Mouse (Mus musculus): ENCODE measurements around the gene Rhox7a.
"Not testable (repeated sequence)": the region's sequence is repeated elsewhere in the genome, so short reads cannot be mapped to it uniquely, and the experiment has no call there.

Rhox7a gene

GRCm38 (mm10) chrX:37831386-37831785, at the start of gene Rhox7a:
Gene Rhox7a, plus strand, starts transcription at chrX:37831686.
- not testable (repeated sequence) for DNase-seq (ENCODE audit: low spot score in 2 of 2)

GRCm38 (mm10) chrX:37807286-37808080, 24.0 kb upstream of the Rhox7a start:
- DNase-seq (ENCODE audit: low spot score in 2 of 2), result no peak

GRCm38 (mm10) chrX:37809396-37809795, 22.1 kb upstream of the Rhox7a start:
- DNase-seq (ENCODE audit: low spot score in 2 of 2), result no peak

- peak in 1 of 2 experiments; percentile 4 for DNase-seq (ENCODE audit: low spot score in 2 of 2)
These were observed 20.3 kb upstream of the Rhox7a start for GRCm38 (mm10) chrX:37811179-37811578.

GRCm38 (mm10) chrX:37815665-37816064, 15.8 kb upstream of the Rhox7a start:
- no peak for DNase-seq (ENCODE audit: low spot score in 2 of 2)

- not testable (repeated sequence) for DNase-seq (ENCODE audit: low spot score in 2 of 2)
These were observed 4.9 kb upstream of the Rhox7a start, which contains the start of gene Rhox6 for GRCm38 (mm10) chrX:37826610-37827009. Gene Rhox6, plus strand, starts transcription at chrX:37826910.

- no peak for DNase-seq (ENCODE audit: low spot score in 2 of 2)
These were observed 40.2 kb downstream of the Rhox7a start for GRCm38 (mm10) chrX:37871641-37872040.

GRCm38 (mm10) chrX:37878844-37879243, 47.4 kb downstream of the Rhox7a start, which contains the start of gene Rhox8:
Gene Rhox8, minus strand, starts transcription at chrX:37878944.
- no peak for DNase-seq (ENCODE audit: low spot score in 2 of 2)

Measured in frontal cortex, postnatal 25 days (tissue).